Mouse (Mus musculus) megakaryocyte progenitor cell, adult 5-6 weeks (primary cell): ENCODE data around the gene Pbrm1. TPM values are rescaled to one million over a fixed set of nuclear protein-coding genes. Genes with fewer than 3 reads are reported as not detected.

Experiments used
- ATAC-seq: replicated peaks from 2 replicates; pipeline ENCODE4 v1.8.0; 2016; ENCODE audit warnings: mild to moderate bottlenecking, moderate TSS enrichment, inconsistent platforms; ENCODE audit not compliant: poor library complexity
- total RNA-seq, 2 experiments: library from RNA; stranded (forward) in 1 of 2; stranded (reverse) in 1 of 2; fragments of 157-497, 149-512 nt in 1 of 2; fragments of 200-1000 nt in 1 of 2; gene quantifications; 2 replicates each; pipeline versions ENCODE4 v1.2.3 to v1.2.4; 2015 to 2017

Pbrm1 gene
- total RNA-seq, 2 experiments from 2014 or later = 52.3 to 82.4 TPM

DNA sequence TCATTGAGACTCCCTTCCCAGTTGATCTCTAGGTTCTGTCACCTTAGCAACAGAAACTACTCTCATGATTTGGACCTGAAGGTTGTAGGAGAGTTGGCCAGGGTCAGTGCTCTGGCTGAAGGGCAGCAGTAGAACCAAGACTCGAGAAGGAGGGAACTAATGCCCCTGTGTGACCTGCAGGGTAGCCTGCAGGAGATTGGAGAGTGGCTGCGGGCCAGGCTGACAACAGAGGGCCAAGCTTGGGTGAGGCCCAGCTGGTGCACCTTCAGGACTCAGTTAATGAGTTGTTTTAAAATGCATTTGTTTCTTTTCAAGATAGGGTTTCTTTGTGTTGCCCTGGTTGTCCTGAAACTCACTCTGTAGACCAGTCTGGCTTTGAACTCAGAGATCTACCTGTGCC, 146.1 kb downstream of the Pbrm1 start:
- ATAC-seq = no peak

DNA sequence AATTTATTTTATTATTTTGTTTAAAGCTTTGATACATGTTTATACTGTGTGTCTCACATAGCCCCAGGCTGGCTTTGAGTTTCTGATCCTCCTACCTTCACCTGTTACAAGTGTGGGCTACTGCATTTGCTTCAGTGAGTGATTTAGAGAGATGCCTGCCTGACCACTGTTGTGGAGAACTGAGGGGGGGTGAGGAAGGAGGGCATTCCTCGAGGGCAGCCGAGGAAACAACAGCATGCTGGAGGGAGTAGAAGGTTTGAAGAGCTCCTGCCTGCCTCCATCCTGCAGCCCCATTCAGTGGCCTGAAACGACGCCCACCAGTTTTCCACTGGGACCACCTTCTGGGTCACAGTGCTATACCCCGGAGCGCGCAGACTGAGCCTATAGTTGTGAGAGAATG, 146.5 kb downstream of the Pbrm1 start:
- ATAC-seq = no peak

DNA sequence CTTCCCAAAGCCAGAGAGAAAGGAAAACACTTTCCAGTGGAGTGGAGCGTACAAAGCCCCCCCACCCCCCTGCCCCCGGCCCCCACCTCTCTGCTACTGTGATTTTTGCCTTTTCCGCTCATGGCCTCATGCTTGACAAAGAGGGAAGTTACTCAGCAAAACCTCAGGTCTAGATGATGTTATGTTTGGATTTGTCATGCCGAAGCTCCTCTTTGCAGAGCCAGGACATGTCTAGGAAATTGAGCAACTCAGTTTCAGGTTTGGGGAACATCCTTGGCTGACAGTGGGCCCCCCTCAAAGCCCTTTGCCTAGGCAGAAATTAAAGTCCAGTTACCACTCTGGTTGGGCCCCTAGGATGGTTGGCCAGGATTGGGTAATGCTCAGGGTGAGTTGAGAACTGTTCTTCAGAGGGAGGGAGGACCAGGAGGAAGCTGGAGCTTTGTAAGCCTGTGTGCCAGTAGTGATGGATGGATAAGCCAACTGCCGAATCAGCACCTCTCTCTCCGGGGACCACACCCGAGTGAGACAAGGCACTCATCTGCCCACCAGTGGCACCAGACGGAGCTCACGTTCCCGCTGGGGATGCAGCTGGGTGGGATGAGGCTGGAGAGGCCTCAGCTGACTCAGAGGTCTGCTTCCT, 147.2 kb downstream of the Pbrm1 start:
- peak; percentile 86 for ATAC-seq

DNA sequence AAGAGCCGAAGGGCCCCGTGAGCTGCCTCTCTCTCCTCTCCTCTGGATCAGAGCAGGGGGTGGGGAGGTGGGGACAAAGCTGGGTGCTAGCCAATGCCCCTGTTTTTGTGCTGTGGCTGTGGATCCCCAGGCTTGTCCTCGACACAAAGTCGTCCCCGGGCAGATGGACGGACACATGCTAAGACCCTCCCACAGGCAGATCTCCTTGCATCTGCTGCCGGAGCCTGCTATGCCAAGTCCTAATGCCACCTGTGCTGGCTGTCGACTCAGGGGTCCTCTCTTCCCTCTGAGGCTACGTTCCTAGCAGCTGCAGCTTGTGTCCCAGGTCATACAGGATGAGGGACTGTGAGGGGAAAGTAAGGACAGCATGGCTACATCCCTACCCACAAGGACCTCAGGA, 147.9 kb downstream of the Pbrm1 start:
- ATAC-seq = no peak

DNA sequence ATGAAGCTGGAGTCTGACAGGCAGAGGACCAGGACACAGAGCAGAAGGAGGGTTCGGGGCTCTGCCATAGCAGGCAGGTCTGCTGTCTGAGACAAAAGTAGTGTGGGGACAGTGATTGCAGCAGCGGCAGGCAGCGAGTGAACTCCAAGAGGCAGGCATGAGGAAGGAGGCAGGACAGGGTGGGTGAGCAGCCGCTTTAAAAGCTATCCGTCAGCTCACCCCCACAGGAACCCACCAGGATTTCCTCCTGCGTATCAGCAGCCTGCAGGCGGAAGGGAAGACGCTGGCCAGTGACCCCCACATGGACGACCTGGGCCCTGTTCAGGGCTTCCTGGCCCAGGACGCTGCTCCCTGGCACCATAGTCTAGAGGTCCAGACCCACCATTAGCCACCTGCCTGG, 149.5 kb downstream of the Pbrm1 start, which contains the start of gene Stab1:
Gene Stab1, minus strand, starts transcription at position 217 of the 400 bp plus-strand sequence.
- ATAC-seq = no peak

DNA sequence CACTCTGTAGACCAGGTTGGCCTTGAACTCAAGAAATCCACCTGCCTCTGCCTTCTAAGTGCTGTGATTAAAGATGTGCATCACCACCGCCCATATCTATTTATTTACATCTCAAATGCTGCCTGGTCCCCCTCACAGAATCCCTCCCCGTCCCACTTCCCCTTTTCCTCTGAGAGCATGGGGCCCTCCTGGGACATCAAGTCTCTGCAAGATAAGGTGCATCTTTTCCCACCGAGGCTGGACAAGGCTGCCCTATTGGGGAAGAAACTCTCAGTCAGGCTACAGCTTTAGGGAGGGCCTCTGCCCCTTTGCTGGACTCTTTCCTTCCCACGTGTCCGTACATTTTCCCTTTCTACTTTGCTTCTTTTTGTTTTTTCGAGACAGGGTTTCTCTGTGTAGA, 150.6 kb downstream of the Pbrm1 start:
- ATAC-seq = no peak

DNA sequence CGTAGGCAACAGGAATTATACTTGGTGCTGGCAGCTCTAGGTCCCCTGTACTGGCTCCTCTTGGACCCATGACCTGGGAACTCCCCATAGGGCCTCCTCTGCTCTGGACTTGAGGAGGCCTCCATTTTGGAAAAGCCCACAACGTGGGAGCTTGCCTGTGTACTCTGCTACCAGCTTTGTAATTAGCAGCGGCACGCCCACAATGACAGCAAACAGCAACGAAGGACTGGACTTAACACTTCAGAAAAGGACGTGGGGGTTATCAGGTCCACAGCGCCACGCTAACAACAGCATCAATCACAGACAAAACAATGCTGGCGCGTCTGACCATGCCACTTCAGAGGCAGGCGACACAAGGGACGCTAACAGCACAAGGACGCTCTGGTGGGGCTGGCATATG, 152.0 kb downstream of the Pbrm1 start:
- no peak for ATAC-seq

Other genes with a start within 250 kb of the Pbrm1 start
- 7.1 and 10.9 TPM in 2 replicates for gene Tmem110, start 193.5 kb upstream of the Pbrm1 start, total RNA-seq (2015)
- gene Tmem110, start 193.5 kb upstream of the Pbrm1 start, total RNA-seq (2017) = 6.4 and 9.8 TPM in 2 replicates
- 0.47 and 0.49 TPM in 2 replicates for gene Mustn1, start 139.9 kb upstream of the Pbrm1 start, total RNA-seq (2015)
- 0.27 and 0.50 TPM in 2 replicates for gene Mustn1, start 139.9 kb upstream of the Pbrm1 start, total RNA-seq (2017)
- gene Itih4, start 132.7 kb upstream of the Pbrm1 start, total RNA-seq (2015) = not detected in 2 replicates
- gene Itih4, start 132.7 kb upstream of the Pbrm1 start, total RNA-seq (2017) = not detected in 2 replicates
- not detected in 2 replicates for gene Itih3, start 95.4 kb upstream of the Pbrm1 start, total RNA-seq (2015)
- not detected in 2 replicates for gene Itih3, start 95.4 kb upstream of the Pbrm1 start, total RNA-seq (2017)
- gene Itih1, start 75.8 kb upstream of the Pbrm1 start, total RNA-seq (2015) = not detected in 2 replicates
- gene Itih1, start 75.8 kb upstream of the Pbrm1 start, total RNA-seq (2017) = not detected in 2 replicates
- 8.5 and 8.8 TPM in 2 replicates for gene Nek4, start 67.8 kb upstream of the Pbrm1 start, total RNA-seq (2015)
- gene Nek4, start 67.8 kb upstream of the Pbrm1 start, total RNA-seq (2017) = 12.2 and 13.8 TPM in 2 replicates
- 54.2 and 64.4 TPM in 2 replicates for gene Glt8d1, start 17.7 kb upstream of the Pbrm1 start, total RNA-seq (2015)
- 29.2 and 37.7 TPM in 2 replicates for gene Glt8d1, start 17.7 kb upstream of the Pbrm1 start, total RNA-seq (2017)
- 257 and 280 TPM in 2 replicates for gene Spcs1, start 17.5 kb upstream of the Pbrm1 start, total RNA-seq (2015)
- gene Spcs1, start 17.5 kb upstream of the Pbrm1 start, total RNA-seq (2017) = 105 TPM in 2 replicates
- 365 and 481 TPM in 2 replicates for gene Gnl3, start within 50 bp of the Pbrm1 start, total RNA-seq (2015)
- 301 and 405 TPM in 2 replicates for gene Gnl3, start within 50 bp of the Pbrm1 start, total RNA-seq (2017)
- 93.8 and 125 TPM in 2 replicates for gene Smim4, start 109.8 kb downstream of the Pbrm1 start, total RNA-seq (2015)
- 45.3 and 89.8 TPM in 2 replicates for gene Smim4, start 109.8 kb downstream of the Pbrm1 start, total RNA-seq (2017)
- 90.7 and 110 TPM in 2 replicates for gene Nt5dc2, start 111.9 kb downstream of the Pbrm1 start, total RNA-seq (2015)
- gene Nt5dc2, start 111.9 kb downstream of the Pbrm1 start, total RNA-seq (2017) = 136 and 153 TPM in 2 replicates
- 3.2 and 6.7 TPM in 2 replicates for gene Stab1, start 149.5 kb downstream of the Pbrm1 start, total RNA-seq (2015)
- 0.44 and 0.87 TPM in 2 replicates for gene Stab1, start 149.5 kb downstream of the Pbrm1 start, total RNA-seq (2017)
- 0.94 TPM in 1 of 2 replicates, not detected in the other for gene Tnnc1, start 189.2 kb downstream of the Pbrm1 start, total RNA-seq (2015)
- 0.54 and 0.87 TPM in 2 replicates for gene Tnnc1, start 189.2 kb downstream of the Pbrm1 start, total RNA-seq (2017)
- 94.2 and 113 TPM in 2 replicates for gene Nisch, start 197.8 kb downstream of the Pbrm1 start, total RNA-seq (2015)
- gene Nisch, start 197.8 kb downstream of the Pbrm1 start, total RNA-seq (2017) = 69.7 and 88.2 TPM in 2 replicates
- gene Sema3g, start 198.7 kb downstream of the Pbrm1 start, total RNA-seq (2015) = 0.02 TPM in 1 of 2 replicates, not detected in the other
- gene Sema3g, start 198.7 kb downstream of the Pbrm1 start, total RNA-seq (2017) = 0.04 TPM in 1 of 2 replicates, not detected in the other
- gene Phf7, start 232.2 kb downstream of the Pbrm1 start, total RNA-seq (2015) = 14.9 and 16.4 TPM in 2 replicates
- 9.0 and 11.4 TPM in 2 replicates for gene Phf7, start 232.2 kb downstream of the Pbrm1 start, total RNA-seq (2017)
- 24.9 and 27.2 TPM in 2 replicates for gene Bap1, start 232.3 kb downstream of the Pbrm1 start, total RNA-seq (2015)
- gene Bap1, start 232.3 kb downstream of the Pbrm1 start, total RNA-seq (2017) = 36.3 and 46.4 TPM in 2 replicates